Mouse (Mus musculus): ENCODE measurements at regions not wholly inside any gene's neighbourhood (a gene's known extent, or its start where the extent isn't known, plus 50 kb on each side); places are given as distances from the start of the nearest gene placed in this dataset.

DNA sequence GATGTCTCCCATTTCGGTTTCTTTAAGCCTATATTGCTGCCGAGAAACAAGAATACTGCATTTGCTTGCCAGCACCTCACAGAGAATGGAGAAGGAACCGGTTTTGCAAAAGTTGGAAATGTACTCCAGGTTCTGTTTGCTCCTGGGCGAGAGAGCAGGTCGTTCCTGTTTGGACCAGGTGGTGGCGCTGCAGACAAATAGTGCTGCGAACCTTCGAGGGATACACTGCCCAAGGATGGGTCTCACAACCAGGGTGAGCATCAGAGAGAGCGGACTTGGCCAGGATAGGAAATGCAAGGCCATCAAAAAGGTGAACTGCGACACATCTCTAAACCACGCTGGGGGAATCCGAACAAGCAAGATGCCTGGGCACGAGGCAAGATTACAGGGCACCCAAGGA is 54.0 kb upstream of the Ets2 start:
- 0 out of 2 replicates have a peak, but pooled peaks have one; percentile 51 for ATAC-seq (ENCODE audit: extremely low read depth, insufficient number of reproducible peaks, low FRiP score, poor library complexity, severe bottlenecking)

DNA sequence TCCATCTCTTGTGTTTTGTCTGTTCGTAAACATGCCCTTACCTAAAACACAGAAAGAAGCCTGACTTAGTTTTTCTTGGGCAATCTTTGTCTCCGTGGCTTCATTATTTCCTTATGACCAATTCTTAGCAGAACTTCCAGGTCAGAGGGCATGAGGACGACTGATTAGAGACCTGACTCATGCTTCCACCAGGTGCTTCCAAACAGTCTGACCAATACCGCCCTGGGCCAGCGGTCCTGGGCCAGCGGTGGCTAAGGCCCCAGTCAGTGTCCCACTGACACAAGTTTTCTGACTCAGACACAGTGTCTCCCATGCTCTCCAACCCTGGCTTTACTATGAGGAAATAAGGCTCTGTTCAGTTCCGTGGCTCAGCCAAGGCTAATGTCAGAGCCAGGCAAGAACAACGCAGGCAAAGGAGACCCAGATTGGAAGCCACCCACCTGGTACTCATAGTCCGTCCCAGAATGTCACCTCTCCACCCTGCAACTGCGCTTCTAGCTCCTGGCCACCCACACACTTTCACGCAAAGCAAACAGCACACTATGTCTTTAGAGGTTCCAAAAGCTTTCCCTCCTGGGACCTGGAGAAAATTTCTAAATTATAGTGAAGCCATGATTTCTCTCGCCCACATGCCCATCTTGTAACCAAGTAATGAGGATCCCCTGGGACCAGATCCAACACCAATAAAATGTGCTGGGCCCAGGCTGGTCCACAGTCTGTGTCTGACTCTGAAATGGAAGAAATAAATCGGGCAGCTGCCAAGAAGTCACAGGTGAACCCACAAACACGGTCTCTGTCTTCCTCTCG is 56.6 kb upstream of the Erg start:
- no peak for ATAC-seq (ENCODE audit: extremely low read depth, insufficient number of reproducible peaks, low FRiP score, poor library complexity, severe bottlenecking)

DNA sequence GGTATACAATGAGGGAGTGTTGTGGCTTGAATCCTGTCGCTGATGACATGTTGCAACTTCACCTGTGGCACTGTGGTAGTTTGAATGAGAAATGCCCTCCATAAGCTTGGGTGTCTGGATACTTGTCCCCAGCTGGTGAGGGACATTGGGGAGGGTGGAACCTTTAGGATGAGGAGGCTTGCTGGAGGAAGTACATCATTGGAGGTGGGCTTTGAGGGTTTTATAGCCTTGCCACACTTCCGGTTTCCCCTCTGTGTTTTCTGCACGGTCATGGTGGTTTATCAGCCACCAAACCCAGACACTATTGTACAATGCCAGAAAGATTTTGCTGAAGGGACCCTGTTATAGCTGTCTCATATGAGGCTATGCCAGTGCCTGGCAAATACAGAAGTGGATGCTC is 54.3 kb upstream of the Erg start:
- ATAC-seq (ENCODE audit: extremely low read depth, insufficient number of reproducible peaks, low FRiP score, poor library complexity, severe bottlenecking) = no peak

DNA sequence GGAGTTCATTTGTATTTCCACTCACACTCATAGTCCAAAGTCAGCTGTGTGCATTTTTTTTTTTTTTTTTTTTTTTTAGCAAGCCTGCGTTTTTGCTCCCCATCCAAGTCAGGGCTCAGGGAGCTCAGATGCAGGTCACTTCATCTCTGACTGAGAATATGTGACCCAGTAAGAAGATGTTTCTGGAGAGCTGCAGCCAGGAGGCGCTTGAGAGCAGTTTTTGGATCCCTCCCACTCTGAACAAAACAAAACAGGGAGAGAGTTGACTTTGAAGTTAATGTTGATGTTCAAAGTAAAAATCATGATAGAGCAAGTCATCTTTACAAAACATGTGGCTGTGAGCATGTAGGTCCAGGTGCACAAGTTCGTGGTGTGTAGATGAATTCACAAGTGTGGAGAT is 53.3 kb upstream of the Erg start:
- ATAC-seq (ENCODE audit: extremely low read depth, insufficient number of reproducible peaks, low FRiP score, poor library complexity, severe bottlenecking) = no peak

DNA sequence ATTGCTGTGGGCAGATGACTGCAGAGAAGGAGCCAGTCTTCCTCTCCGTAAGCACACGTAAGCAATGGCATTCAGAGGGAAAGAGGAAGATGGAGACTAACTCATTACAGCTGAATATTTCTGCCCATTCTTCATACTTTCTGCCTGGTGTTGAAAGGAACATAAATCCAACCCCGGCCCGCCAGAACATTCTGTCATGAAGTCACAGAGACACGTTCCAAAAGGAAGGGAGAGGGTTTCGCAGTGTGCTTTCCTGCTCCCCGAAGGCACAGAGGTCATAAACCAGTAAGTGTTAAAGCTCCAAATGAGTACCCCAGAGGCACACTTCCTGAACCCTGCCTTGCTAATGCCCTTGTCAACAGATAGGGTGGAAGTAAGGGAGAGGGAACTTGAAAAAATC is 51.5 kb upstream of the Erg start:
- no peak for ATAC-seq (ENCODE audit: extremely low read depth, insufficient number of reproducible peaks, low FRiP score, poor library complexity, severe bottlenecking)

DNA sequence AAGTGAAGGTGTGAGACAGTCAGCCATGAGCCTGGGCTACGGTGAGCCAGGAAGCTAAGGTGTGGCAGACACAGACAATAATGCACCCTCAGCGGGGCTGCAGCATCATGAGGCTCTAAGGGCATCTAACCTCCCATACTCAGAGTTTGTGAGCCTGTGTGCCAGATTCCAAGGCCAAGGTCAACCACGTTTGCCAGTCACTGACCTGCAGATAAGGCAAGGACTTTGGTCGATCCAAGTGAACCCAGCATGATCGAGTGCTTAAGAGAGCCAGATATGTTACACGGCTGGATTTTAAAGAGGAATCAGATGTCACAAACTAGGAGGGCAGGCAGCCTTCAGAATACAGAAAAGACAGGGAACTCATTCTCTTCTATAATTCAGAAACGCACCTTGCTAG is 50.2 kb upstream of the Erg start:
- no peak for ATAC-seq (ENCODE audit: extremely low read depth, insufficient number of reproducible peaks, low FRiP score, poor library complexity, severe bottlenecking)
